Mouse (Mus musculus): ENCODE data around the gene Aif1. TPM values are rescaled to one million over a fixed set of nuclear protein-coding genes. Genes with fewer than 3 reads are reported as not detected.
A peak's percentile ranks its signal among the peaks of the same experiment; 100 is the strongest.
"Not testable (repeated sequence)": the region's sequence is repeated elsewhere in the genome, so short reads cannot be mapped to it uniquely, and the experiment has no call there.

The Aif1 gene
- total RNA-seq, 1 experiment from 2014 or later: 5.4 TPM

DNA sequence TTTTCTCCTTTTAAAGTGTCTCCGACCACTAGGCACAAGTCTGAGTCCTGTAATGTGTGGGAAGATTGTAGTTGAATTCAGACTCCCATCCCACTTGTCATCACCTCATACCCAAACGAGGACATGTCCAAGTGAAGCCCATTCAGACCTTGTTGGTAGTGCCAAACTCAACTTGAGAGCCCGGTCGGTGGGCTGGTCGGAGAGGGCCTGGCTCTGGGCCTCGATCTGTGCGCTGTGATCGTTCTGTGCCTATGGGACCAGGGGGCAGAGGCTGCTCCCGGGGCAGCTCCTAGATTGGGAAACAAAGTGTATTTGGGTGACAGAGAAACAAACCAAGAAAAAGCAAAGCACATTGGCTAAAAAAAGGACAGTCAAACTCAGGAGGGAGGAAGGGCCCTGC lies 22.8 kb downstream of the Aif1 start:
- no peak for ATAC-seq (replicated peaks; ENCODE audit: low read depth, poor library complexity, severe bottlenecking)

DNA sequence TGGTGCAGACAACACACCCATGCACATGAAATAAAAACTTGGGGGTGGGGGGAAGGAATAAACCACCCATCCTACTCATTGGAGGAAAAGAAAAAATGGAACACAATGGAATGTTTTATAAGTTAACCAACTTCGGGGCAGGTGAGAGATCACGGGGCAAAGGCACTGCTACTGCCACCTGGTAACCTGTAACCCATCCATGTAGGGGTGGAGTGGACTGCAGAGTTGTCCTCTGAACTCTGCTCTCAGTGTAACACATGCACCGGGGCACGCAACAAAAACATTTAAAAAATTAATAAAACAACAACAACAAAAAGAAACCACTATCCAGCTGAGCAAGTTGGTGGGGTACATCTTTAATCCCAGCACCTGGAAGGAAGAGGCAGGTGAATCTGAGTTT lies 23.7 kb downstream of the Aif1 start:
- ATAC-seq (replicated peaks; ENCODE audit: low read depth, poor library complexity, severe bottlenecking): no peak

DNA sequence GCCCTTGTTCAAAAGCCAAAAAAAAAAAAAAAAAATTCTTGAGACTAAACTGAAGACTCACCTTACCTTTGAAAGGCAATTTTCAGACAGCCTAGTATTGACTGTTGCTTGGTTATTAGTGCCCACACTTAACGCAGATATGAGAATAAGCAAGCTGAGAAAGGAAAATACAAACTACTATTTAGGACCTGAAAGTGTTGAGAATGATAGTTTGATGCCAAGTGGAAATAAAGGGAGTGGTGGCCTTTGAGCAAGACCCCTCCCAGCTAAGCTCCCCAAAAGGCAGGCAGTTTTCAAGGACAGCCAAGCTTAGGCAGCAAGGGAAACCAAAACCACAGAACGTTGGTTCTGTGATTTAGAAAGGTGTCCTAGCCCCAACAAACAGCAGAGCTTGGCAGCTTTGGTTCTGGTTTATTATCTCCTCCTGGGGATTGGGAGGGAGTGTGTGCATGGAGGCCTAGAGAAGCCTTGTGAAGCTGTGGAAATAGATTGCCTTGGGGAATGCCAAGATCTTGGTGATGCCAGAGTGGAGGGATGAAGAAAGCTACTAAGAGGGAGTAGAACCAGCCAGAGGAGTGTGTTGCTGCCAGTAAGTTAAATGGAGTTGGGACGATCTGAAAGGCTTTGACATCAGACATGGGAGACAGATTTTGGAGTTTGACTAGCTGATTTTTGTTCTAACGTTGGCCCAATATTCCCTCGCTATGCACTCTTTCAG lies 27.8 kb downstream of the Aif1 start:
- ATAC-seq (replicated peaks; ENCODE audit: low read depth, poor library complexity, severe bottlenecking): no peak

DNA sequence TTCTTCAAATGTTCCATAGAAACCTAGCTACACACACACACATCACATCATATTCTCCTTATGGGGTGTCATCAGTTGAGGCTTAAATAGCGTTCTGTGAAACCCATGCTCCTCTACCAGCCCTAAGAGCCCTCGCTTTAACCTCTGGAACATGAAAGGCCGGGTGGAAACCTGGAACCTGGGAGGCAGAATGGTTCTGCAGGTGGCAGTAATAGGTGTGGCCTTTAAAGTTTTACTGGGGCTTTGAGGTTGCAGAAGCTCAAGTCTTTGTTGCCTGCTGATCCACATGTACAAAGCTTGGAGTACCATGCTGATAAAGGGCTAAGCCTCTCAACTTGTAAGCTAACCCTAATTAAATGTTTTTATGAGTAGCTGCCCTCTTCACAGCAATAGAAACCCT lies 28.5 kb downstream of the Aif1 start:
- no peak for ATAC-seq (replicated peaks; ENCODE audit: low read depth, poor library complexity, severe bottlenecking)

DNA sequence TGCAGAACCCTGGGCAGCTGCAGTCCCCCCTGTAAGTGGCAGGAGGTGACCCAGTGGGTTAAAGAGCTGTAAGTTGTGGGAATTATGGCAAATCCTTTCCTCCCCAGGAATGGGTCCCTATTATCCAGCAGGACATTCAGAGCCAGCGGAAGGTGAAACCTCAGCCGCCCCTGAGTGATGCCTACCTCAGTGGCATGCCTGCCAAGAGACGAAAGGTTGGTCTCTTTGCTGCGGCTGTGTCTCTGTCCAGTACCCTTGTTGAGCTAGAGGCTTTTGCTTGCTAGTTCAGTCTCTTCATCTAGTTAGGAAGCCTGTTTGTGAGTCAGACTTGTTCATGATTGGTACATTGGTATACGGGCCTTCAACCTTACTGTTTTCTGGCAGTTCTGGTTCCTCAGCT lies 29.7 kb downstream of the Aif1 start:
- no peak for ATAC-seq (replicated peaks; ENCODE audit: low read depth, poor library complexity, severe bottlenecking)

DNA sequence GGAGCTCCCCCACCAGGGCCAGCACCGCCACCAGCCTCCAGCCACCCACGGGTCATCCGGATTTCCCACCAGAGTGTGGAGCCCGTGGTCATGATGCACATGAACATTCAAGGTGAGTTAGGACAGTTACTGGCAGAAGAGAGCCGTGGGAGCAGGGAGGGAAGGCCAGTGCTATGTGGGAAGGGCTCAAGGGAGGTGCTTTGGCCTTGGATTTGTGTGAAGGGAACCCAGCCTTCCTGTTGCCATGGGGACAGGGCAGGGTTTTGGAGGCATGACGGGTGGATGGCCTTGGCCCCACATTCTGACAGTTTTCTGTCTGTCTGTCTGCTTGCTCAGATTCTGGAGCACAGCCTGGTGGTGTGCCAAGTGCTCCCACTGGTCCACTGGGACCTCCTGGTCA lies 33.9 kb downstream of the Aif1 start:
- ATAC-seq (replicated peaks; ENCODE audit: low read depth, poor library complexity, severe bottlenecking): no peak

DNA sequence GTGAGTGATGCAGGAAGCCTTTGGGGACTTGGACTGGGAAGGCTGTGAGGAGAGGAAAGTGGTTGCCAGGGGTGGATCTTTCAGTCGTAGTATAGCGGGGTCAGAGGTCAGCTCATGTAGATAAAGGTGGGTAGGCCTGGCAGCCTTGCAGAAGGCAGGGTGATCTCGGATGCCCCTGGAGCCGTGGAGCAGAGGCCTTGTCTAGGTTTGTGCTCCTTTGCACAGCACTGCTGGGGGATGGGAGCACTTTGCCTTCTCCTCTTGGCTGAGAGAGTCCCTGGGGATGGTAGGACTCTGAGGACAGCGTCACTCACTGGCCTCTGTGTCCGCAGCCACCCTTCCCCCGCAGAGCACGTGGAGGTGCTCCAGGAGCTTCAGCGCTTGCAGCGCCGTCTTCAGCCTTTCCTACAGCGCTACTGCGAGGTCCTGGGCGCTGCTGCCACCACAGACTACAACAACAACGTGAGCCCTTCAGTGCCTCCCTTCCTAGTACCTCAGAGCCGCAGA lies 35.3 kb downstream of the Aif1 start:
- no peak for ATAC-seq (replicated peaks; ENCODE audit: low read depth, poor library complexity, severe bottlenecking)

DNA sequence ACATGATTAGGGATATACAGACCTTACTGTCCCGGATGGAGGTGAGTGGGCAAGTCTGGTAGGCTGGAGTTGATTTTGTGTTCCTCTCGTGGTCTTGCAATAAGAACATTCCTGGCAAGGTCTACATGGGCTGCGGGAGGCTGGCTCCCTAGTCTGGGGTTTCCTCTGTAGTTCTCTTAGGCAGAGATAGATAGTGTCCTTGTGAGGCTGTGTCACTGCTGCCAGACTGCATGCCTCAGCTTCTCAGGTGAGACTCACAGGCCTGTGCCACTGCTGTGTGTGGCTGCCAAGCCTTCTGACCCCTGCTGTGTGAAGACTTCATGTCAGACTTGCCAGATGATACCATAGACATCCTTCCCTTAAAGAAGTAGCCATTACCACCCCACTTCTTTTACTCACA lies 36.6 kb downstream of the Aif1 start:
- ATAC-seq (replicated peaks; ENCODE audit: low read depth, poor library complexity, severe bottlenecking): no peak

DNA sequence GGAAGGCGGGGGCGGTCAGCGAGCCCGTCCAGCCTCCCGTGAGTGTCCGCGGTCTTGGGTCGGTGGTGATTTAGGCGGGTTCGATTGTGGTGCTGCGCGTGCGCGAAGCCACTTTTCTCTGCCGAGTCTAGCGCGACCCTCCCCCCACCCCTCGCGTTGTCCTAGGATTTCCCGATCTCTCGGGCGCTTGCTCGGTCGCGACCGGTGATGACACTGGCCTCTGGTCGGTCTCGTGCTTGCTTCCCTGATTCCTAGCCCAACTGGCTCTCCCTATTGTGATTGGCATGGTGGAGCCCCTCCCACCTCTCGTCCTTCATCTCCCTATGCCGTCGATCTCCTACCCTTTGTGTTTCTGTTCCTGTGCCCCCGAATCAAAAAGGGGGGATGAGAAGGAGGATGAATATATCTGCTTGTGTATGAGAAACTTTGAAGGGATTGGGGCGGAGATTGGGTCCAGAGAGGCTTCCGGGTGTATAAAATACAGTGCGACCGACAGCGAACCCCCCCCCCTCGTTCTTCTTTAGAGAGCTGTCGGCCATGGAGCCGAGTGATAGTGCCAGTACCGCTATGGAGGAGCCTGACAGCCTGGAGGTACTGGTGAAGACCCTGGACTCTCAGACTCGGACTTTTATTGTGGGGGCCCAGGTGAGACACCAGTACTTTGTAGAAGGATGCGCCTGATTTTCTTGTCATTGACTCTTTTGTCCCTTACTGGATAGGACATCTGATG lies 40.1 kb downstream of the Aif1 start:
- peak; percentile 46 for ATAC-seq (replicated peaks; ENCODE audit: low read depth, poor library complexity, severe bottlenecking)

DNA sequence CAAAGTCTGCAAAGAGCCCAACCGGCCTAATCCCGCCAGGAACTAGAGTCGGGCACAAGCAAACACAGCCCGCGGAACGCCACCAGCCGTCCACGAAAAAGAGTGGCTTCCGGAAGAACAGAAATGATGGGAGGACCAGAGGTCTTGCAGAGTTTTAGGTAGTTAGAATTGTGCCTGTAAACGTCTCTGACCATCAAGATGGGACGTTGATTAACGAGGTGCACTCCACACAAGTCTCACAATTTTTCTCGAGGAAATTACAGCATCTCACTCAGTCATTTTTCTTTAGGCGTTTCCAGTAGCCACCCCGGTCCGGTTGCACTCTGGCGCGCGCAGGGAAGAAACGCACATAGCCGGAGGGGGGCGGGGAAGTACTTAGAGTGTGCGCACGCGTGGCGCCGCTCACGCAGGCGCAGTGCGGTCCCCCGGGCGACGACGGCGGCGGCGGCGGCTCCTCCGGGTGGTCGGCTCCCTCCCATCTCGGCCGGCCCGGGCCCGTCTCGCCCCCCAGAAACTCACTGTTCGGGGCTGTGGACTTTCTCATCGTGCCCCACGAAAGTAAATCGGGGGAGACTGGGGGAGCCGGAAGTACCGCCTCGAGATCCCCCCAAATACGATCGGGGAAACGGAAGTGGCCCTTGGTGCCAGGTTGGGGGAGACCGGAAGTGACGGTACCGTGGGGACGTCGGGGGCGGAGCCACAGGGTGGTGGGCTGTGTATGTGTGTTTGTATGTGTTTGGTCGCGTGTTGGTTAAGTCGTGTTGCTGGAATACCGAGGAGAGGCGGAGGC lies 40.9 kb downstream of the Aif1 start, which contains the start of gene Bag6:
TSS of gene Bag6 (plus strand) at position 378 of the 790 bp plus-strand sequence.
- peak; percentile 78 for ATAC-seq (replicated peaks; ENCODE audit: low read depth, poor library complexity, severe bottlenecking)

DNA sequence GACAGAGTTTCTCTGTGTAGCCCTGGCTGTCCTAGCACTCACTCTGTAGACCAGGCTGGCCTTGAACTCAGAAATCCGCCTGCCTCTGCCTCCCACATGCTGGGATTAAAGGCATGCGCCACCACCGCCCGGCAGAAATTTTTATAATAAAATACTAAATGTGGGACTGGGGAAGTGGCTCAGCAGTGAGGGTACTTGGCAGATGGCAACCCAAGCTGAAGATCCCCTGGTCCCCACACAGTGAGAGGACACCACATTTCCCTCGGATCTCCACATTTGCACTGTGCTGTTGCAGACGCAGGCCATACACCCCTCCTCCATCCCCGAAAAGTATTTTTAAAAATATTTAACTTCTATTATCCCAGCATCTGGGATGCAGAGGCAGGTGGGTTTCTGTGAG lies 42.4 kb downstream of the Aif1 start:
- ATAC-seq (replicated peaks; ENCODE audit: low read depth, poor library complexity, severe bottlenecking): no peak

DNA sequence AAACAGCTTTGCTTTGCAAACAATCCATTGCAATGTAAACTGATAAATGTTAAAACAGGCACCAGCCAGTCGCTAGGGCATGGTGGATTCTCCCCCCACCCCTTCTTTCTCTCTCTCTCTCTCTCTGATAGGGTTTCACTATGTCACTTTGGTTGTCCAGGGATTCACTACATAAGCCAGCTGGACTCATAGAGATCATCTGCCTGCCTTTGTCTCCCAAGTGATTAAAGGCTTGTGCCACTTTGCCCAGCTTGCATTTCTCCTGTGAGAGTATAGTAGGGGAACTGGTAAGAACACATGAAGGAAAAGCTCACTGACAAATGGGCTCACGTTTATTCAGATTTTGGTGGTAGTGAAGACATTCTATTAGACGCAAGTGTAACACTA lies 43.7 kb downstream of the Aif1 start:
- ATAC-seq (replicated peaks; ENCODE audit: low read depth, poor library complexity, severe bottlenecking): no peak

DNA sequence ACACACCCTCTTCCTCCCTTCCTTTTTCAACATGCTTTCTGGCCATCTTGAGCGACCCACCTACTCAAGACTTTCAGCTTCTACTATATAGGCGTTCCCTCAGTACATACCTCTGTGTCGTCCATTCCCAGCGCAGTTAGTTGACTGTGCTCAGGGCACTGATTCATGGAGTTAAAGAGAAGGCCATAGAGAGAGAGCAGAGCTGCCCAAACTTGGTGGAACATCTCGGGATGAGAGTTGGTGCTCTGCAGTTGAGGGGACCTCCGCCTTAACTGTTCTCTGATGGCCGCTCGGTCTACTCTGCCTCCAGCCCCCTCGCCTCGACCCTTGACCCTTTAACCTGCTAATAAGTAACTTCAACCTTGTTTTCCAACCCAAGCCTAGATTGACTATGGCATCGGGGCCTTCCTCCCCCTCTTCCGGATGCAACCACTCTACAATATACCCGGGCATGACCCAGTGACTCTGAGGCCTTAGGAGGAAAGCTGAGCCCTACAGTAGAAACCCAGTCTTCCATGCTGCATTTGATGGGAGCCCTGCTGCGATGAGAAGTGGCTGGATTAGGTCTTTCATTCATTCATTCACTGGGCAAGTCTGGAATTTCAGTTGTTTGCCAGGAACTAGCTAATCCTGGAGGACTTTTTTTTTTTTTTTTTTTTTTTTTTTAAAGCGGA lies 44.2 kb downstream of the Aif1 start, which contains the start of gene Apom:
TSS of gene Apom (minus strand) at position 551 of the 674 bp plus-strand sequence.
- ATAC-seq (replicated peaks; ENCODE audit: low read depth, poor library complexity, severe bottlenecking): no peak

DNA sequence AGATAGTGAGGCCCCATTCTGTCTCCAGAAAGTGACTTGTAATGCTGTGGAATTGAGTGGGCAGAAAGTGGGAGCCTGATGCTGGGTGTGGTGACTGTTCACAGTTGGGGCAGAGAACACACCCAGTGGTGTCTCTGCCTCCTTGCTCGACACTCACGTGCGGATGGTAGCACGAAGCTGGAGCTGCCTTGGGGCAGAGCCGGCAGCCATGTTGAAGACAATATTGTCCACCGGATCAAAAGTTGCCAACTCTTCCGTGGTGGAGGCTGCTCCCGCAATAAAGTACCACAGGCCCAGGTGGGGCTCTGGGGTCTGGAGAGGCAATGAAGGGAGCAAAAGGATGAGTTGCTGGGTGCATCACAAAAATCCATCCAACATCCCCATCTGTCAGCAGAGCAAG lies 44.8 kb downstream of the Aif1 start:
- no peak for ATAC-seq (replicated peaks; ENCODE audit: low read depth, poor library complexity, severe bottlenecking)

DNA sequence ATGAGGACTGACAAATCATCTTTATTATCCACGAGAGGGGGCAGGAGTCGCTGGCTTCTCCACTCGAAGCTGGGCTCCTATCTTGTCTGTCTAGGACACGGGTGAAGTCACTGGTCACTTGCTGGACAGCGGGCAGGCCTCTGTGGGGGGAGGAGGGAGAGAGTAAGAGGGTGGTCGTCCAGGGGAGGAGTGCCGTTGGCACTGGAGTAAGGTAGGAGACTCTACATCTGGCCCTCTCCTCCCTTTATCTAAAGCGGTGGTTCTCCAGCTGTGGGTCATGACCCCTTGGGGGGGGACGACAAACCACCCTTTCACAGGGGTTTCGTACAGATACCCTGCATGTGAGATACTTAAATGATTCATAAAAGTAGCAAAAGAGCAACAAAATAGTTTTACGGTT lies 46.9 kb downstream of the Aif1 start:
- ATAC-seq (replicated peaks; ENCODE audit: low read depth, poor library complexity, severe bottlenecking): no peak

DNA sequence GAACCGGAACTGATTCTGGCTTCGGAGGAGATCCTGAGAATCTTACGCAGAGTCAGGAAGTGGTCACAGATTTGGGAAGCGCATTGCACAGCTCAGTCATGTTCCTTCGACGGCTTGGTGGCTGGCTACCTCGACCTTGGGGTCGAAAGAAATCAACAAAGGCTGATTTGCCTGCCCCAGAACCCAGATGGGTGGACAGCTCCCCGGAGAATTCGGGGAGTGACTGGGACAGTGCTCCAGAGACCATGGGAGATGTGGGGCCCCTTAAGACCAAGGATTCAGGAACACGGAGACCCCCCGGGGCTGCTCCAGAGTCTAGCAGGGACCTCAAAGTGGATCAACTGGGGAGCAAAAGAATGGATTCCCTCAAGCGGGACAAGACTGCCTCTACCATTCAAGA lies 48.9 kb downstream of the Aif1 start:
- ATAC-seq (replicated peaks; ENCODE audit: low read depth, poor library complexity, severe bottlenecking): no peak

DNA sequence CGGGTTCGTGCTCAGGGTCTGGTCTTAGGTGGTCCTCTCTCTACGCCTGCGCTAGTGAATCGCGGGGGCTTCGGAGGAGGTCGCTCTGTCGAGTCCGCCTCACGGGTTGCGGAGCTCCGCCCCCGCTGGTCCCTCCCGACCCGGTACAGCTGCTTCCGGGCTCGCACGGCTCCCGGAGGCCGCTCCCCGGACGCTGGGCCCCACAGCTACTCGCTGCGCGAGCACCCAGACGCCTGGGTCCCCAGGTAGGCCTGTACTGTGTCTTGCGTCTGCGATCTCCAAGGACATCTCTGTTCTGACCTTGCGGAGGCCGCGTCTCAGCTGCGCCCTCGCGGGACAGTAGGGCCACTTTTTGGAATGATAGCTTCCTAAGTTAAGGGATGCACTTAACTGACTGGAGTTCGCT lies 49.7 kb downstream of the Aif1 start, which contains the start of gene D17H6S53E:
TSS of gene D17H6S53E (plus strand) at position 168 of the 406 bp plus-strand sequence.
- ATAC-seq (replicated peaks; ENCODE audit: low read depth, poor library complexity, severe bottlenecking): peak; percentile 33

DNA sequence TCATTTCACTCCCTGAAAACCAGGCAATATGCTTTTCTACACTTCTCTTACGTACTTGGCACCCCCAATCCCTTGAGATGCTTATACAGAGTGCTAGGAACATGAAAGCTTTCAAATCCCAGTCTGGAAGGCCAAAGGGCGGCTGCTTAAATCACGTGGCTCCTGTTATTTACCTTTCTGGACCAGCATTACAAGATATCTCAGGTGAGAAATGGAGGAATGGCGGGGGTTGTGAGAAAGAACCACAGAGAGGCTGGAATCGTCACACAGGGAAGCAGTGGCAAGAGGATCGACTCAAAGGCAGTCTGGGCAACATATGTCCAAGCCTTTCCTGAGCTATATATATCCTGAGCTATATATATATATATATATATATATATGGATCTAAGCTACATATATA lies 50.3 kb downstream of the Aif1 start:
- ATAC-seq (replicated peaks; ENCODE audit: low read depth, poor library complexity, severe bottlenecking): no peak

DNA sequence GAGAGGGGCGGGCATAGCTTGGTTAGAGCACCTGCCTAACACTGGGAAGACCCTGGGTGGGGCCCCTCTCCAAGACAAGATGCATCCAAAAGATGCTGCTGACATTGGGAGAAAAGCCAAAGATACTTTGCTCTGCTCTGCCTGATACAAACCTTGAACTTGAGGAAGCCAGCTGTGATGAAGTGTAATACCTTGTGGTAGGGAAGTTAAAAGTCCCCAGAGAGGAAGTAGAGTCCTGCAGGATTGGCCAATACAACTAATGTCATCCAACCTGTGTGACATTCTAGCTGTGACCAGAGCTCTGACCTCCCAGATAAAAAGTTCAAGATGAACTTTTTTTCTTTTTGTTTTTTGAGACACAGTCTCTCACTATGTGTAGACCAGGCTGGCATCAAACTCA lies 50.8 kb downstream of the Aif1 start:
- ATAC-seq (replicated peaks; ENCODE audit: low read depth, poor library complexity, severe bottlenecking): no peak

DNA sequence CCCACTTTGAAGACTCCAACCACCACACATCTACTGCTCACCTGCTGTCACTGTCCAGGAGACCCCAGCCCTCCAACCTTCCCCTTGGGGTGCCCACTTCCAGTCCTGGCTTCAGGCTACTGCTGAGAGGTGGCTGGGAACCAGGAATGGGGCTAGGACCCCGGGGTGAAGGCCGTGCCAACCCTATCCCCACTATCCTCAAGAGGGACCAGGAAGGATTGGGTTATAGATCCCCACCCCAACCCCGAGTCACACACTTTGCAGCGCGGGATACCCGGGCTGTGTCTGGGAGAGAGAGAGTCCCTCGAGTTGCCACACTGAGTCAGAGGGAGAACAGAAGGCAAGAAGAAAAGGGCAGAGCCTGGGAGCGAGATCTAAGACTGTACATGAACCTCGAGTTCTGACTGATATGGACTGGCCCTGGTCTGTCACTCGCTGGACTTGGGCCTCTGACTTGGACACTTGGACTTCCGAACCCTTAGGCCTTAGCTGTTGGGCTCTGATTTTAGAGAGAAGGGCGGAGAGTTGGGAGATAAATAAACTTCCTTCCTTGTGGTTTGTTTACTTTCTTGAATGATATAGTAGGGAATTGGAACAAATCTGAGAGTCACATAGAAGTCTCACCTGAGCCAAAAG lies 51.5 kb downstream of the Aif1 start:
- not testable (repeated sequence) for ATAC-seq (replicated peaks; ENCODE audit: low read depth, poor library complexity, severe bottlenecking)
